Mouse (Mus musculus): ENCODE results near the gene Rnf10.

Rnf10 gene

DNA sequence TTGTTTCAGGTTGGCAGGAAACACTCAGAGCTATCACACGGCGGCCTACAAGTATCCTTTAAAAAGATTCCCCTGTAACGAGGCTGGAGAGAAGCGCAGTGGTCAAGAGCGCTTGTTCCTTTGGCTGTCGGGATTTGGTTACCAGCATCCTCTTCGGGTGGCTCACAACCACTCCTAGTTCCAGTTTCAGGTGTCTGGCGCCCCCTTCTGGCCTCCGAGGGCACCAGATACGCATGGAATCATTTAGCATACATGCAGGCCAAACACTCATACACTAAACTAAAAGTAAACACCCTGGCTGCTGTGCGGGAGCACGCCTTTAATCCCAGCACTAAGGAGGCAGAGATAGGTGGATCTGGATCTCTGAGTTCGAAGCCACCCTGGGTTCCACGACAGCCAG is 3.3 kb upstream of the Rnf10 start:
- DNase-seq (ENCODE audit: low read depth, low spot score), result peak; percentile 46

DNA sequence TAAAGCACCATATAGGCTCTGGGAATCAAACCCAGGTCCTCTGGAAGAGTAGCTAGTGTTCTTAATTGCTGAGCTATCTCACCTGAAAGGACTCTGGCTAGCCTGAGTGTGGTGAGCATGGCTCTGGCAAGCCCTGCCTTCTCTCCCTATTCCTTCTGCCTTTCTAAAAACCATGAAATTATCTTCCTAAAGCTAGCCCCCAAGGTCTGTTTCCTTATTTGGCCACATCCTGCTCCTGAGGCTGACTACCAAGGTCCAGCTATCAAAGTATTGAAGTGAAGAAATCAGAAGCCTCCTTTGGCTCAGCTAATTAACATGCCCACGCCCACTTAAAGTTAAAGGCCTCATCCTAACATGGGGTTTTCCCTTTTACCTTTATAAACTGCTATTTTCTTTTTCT is 2.1 kb upstream of the Rnf10 start:
- DNase-seq (ENCODE audit: low read depth, low spot score), result no peak

- no peak for DNase-seq (ENCODE audit: low read depth, low spot score)
These were observed 1.7 kb upstream of the Rnf10 start for GRCm38 (mm10) chr5:115274353-115274752.

GRCm38 (mm10) chr5:115273549-115274135 is 944 bp upstream of the Rnf10 start:
- DNase-seq (ENCODE audit: low read depth, low spot score), result no peak

DNA sequence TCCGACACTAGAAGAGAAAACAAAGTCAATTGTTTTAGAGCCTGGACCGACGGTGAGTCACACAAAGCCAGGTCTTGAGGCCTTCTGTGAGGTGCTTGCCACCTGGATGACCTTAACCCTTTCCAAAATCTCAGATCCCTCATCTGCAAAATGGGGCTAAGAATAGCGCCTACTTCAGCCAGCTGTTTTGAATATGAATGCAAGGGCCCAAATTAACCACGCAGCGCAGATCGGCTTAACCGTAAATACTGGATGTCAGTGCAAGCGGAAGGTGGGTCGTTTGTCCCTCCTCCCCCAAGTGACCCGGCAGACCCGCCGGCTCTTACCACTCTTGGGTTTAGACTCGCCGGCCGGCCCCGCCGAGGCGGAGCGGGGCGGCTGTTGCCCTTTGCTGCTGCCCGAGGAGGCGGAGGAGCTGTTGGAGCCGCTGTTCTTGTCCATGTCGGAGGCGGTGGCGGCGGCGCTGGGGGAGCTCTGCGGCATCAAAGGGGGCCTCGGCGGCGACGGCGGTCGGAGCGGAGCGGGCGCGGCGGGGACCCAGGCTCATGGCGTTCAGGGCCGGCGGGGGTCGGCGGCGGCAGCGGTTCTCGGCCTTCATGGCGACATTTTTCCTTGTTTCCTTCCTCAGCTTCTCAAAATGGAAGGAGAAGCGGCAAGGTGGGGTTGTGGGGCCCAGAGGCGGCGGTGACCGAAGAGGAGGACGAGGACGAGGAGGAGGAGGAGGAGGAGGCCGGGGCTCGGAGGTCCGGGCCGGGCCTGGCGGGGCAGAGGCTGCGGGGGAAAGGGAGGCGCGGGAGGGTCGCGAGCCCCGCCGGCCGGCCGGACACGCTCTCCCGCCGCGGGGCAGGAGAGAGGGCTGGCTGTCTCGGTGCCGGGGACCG is 527 bp downstream of the Rnf10 start:
- DNase-seq (ENCODE audit: low read depth, low spot score), result no peak

- no peak for DNase-seq (ENCODE audit: low read depth, low spot score)
These were observed 2.7 kb downstream of the Rnf10 start for GRCm38 (mm10) chr5:115269969-115270368.

DNA sequence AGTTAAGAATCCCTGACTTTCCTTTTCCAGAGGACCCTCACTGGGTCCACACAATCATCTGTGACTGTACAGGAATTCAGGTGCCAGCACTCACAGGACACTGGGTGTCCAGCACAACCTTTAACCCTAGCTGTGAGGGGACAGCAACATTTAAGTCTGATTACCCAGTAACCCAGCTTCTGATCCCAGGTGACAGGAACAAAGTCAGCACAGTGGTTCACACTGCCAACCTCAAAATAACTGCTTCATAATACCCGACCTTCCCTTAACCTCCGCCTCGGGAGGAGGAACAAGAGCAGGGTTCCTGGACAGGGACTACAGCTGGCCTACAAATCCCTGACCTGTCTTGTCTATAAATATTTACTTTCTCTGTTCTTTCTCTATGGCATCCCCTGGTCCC is 4.4 kb downstream of the Rnf10 start:
- DNase-seq (ENCODE audit: low read depth, low spot score), result no peak

GRCm38 (mm10) chr5:115267469-115268045 is 5.1 kb downstream of the Rnf10 start:
- DNase-seq (ENCODE audit: low read depth, low spot score), result no peak

- no peak for DNase-seq (ENCODE audit: low read depth, low spot score)
These were observed 5.8 kb downstream of the Rnf10 start for GRCm38 (mm10) chr5:115266787-115267468.

GRCm38 (mm10) chr5:115266340-115266739 is 6.4 kb downstream of the Rnf10 start:
- DNase-seq (ENCODE audit: low read depth, low spot score), result no peak

- no peak for DNase-seq (ENCODE audit: low read depth, low spot score)
These were observed 10.0 kb downstream of the Rnf10 start for GRCm38 (mm10) chr5:115262502-115263291.

DNA sequence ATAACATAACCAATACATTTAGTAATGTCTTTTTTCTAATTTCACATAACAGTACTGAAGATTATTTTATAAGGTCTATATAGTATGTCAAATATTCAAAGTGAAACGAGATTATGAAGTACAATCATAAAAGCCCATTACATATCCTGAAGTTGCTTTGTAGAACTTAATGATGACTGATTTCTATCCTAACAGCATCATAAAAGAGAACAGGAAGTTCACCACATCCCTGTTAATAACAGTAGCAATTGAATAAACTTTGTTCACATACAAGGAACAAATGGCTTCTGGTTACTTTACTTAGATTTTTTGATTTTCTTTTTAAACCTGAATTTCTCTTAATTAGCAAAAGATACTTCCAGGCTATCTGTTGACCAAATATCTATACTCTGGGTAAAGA is 10.8 kb downstream of the Rnf10 start:
- no peak for DNase-seq (ENCODE audit: low read depth, low spot score)

GRCm38 (mm10) chr5:115261141-115261540 is 11.6 kb downstream of the Rnf10 start:
- DNase-seq (ENCODE audit: low read depth, low spot score), result no peak

GRCm38 (mm10) chr5:115260356-115260755 is 12.3 kb downstream of the Rnf10 start:
- no peak for DNase-seq (ENCODE audit: low read depth, low spot score)

GRCm38 (mm10) chr5:115256909-115257546 is 15.7 kb downstream of the Rnf10 start:
- no peak for DNase-seq (ENCODE audit: low read depth, low spot score)

DNA sequence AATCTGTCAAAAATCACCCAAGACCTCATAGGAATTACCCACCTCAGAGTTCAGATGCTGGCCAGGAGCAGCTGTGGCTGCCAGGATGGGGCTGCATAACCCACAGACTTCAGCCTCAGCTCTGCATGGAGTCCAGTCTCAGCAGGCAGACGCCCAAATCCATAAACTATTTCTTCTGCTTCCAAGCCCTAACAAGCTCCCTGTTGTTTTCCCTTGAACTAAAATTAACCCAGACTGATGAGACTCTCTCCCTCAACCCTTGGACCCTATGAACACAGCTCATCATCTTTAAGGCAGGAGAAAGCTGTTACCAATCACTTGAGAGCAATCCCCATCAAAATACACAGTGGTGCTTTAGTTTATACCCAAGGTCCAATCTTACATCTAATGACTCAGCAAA is 17.2 kb downstream of the Rnf10 start:
- no peak for DNase-seq (ENCODE audit: low read depth, low spot score)

DNA sequence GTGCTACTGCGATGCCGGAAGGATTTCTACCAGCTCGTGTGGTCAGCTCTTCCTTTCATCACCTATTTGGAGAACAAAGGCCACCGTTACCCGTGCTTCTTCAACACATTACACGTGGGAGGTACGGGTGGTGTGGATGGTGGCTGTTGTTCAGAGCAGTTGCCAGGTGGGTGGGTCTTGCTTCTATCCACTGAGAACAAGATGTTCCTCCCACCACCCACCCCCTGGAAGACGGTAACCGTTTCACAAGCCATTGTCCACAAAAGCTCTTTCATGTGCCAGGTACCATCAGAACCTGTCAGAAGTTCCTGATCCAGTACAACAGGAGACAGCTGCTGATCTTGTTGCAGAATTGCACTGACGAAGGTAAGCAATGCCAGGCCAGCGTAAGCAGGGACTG is 32.5 kb downstream of the Rnf10 start:
- DNase-seq (ENCODE audit: low read depth, low spot score), result no peak

GRCm38 (mm10) chr5:115238729-115239195 is 33.9 kb downstream of the Rnf10 start:
- DNase-seq (ENCODE audit: low read depth, low spot score), result no peak

DNA sequence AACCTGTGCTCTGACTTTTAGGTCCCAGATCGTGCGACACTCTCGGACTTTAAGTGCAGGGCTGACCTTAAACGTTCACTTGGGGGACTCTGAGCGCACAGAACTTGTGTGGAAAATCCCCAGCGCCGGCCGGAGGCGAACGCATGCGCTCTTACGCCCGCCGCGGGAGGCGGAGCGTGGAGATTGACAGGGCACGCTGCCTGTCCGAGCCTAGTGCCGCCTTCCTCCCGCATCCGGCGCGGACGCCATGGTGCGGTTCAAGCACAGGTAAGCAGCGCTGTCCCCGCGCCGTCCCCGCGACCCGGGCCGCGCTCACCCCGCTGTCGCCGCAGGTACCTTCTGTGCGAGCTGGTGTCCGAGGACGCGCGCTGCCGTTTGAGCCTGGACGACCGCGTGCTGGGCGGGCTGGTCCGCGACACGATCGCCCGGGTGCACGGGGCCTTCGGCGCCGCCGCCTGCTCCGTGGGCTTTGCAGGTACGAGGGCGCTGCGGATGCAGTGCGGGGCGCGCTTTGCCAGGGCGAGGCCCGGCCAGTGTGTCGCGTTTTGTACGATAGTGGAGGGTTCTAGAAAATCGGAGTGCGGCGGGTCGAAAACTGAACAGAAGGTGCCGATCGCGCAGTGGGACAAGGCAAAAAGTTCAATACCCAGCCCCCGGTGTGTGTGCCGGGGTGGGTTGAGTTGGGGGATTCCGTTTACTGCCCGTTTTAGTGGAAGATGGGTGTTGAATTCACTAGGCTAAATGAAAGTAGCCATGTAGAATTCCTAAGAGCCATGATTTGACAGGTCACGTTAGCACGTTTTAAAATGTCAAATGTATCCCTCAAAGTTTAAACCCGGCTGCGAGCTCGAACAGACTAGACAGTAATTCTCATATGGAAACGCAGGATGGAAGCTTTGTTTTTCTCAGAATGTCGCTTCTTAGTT is 34.6 kb downstream of the Rnf10 start:
- peak; percentile 91 for DNase-seq (ENCODE audit: low read depth, low spot score)

DNA sequence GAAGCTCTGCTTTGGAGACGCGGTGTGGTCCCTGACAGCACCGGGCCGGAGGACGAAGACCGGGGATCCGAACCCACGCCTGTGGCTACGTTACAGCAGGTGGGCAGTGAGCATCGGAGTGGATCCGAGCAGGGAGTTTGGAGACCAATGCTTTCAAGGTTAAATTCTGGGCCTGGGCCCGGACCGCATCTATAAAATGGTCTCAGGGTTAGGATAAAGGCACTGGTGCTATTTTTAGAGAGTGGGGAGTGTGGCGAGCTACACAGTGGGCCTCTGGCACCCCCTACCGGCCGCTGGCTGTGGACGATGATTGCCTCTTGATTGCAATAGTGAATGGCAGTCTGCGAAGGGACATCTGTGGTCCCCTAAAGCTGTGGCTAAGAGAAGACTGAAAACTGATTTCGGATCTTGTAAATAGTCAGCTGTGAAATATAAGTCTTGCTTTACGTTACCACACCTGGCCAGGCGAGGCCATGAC is 36.9 kb downstream of the Rnf10 start, which contains the start of gene Pop5:
Pop5 (plus strand) TSS at position 51 of the 478 bp plus-strand sequence.
- peak; percentile 88 for DNase-seq (ENCODE audit: low read depth, low spot score)

Data from forelimb bud, embryonic 11.5 days (tissue).